Mouse (Mus musculus) heart, embryonic 16.5 days (tissue): ENCODE data around the gene 2210016F16Rik. TPM values are rescaled to one million over a fixed set of nuclear protein-coding genes. Genes with fewer than 3 reads are reported as not detected.

Experiments
- microRNA counts: library from miRNA; unstranded; fragments of <30 nt; microRNA quantifications from one replicate; lab custom pipeline; 2016
- microRNA-seq: library from miRNA; unstranded; fragments of <30 nt; microRNA quantifications from one replicate; pipeline ENCODE4, GENCODE M21; 2017
- polyA plus RNA-seq: library from polyadenylated mRNA; unstranded; fragments of >200 nt; fragmentation: Nextera tagmentation; extraction: Ambion mirVana; gene quantifications from 2 replicates; pipeline ENCODE4 v1.2.1, GENCODE M21; 2015

2210016F16Rik gene
- polyA plus RNA-seq, 1 experiment from 2014 or later = 32.1 TPM

MicroRNAs within 50 kb of the gene (microRNA counts, 519-probe panel; counts per million panel counts)
- microRNA mmu-miR-7a (lab: Ali Mortazavi, UCI) = 2,253 counts per million, percentile 41 among the panel's probes with 10 or more counts

Small RNAs within 50 kb of the gene (microRNA-seq; reads per million reads assigned to microRNA genes)
- gene Mir7-1 = 40.3 reads per million, percentile 41 among the genes with 10 or more reads in this experiment

Other genes with a start within 250 kb of the 2210016F16Rik start
- 32.4 and 35.8 TPM in 2 replicates for gene Idnk, start 227.6 kb downstream of the 2210016F16Rik start, polyA plus RNA-seq
- 71.4 and 71.8 TPM in 2 replicates for gene Ubqln1, start 169.6 kb downstream of the 2210016F16Rik start, polyA plus RNA-seq
- gene Gkap1, start 109.5 kb downstream of the 2210016F16Rik start, polyA plus RNA-seq = 17.0 and 18.9 TPM in 2 replicates
- 0.30 and 0.35 TPM in 2 replicates for gene Kif27, start 26.1 kb downstream of the 2210016F16Rik start, polyA plus RNA-seq
- gene Rmi1, start 17.0 kb upstream of the 2210016F16Rik start, polyA plus RNA-seq = 19.4 and 21.9 TPM in 2 replicates
- gene Hnrnpk, start 18.1 kb upstream of the 2210016F16Rik start, polyA plus RNA-seq = 956 and 1,061 TPM in 2 replicates
- not detected in 2 replicates for gene Slc28a3, start 225.7 kb upstream of the 2210016F16Rik start, polyA plus RNA-seq